Mouse (Mus musculus): ENCODE data around the gene Man1c1. TPM values are rescaled to one million over a fixed set of nuclear protein-coding genes. Genes with fewer than 3 reads are reported as not detected.

Gene Man1c1
- polyA plus RNA-seq, 2 experiments, result 5.1 to 9.1 TPM

DNA sequence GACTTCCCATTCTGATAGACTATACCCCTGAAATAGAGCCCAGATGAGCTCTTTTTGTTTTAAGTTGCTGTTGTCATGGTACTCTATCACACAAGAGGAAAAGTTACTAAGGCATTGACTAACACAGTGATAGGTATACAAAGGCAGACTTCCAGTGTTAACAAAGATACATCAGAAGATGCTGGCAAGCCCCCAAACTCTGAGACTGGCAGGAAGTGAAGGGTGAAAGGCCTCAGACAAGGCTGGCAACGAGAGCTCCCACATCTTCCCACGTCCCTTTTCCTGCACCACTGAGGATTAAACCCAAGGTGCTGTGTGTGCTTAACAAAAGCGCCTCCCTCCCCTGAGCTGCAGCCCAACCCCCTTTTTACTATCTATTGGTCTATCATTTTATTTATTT is 19.2 kb upstream of the Man1c1 start:
- Histone ChIP-seq H3K36me3 (ENCODE audit: control insufficient read depth, insufficient read depth, low read length) (no peaks in the 10 kb centered on the region), H3K9ac (ENCODE audit: low read depth, low read length, severe bottlenecking) (no peak overlapping the region), H3K27me3 (ENCODE audit: control insufficient read depth, insufficient read depth, low read length) (no peaks in the 10 kb centered on the region), H3K4me3 (replicated peaks; ENCODE audit: low read length) (no peak overlapping the region), H3K27ac (replicated peaks; ENCODE audit: low read depth, low read length) (no peak overlapping the region), H3K9me3 (ENCODE audit: control insufficient read depth, low read length) (no peaks in the 10 kb centered on the region), H3K4me1 (ENCODE audit: control insufficient read depth, insufficient read depth, low read length) (no peaks in the 10 kb centered on the region), H3K4me2 (replicated peaks; ENCODE audit: low read depth, low read length, severe bottlenecking) (no peak overlapping the region)
- TF ChIP-seq POLR2A (IDR thresholded peaks at IDR 0.05; ENCODE audit: borderline replicate concordance, extremely low read depth, insufficient read depth, insufficient read length), result no peak
- no peak for DNase-seq (ENCODE audit: low spot score)
- no peak for ATAC-seq (ENCODE audit: low FRiP score, low read depth)
- WGBS, result 97% methylated on average over 3 of the region's 3 CpGs

GRCm38 (mm10) chr4:134721076-134721475 is 17.0 kb upstream of the Man1c1 start:
- 76% methylated on average over 6 of the region's 6 CpGs for WGBS
- no peaks in the 10 kb centered on the region for H3K36me3 ChIP-seq (ENCODE audit: control insufficient read depth, insufficient read depth, low read length)
- no peak overlapping the region for H3K4me3 ChIP-seq (replicated peaks; ENCODE audit: low read length)
- H3K27me3 ChIP-seq (ENCODE audit: control insufficient read depth, insufficient read depth, low read length), result no peaks in the 10 kb centered on the region
- no peak overlapping the region for H3K4me2 ChIP-seq (replicated peaks; ENCODE audit: low read depth, low read length, severe bottlenecking)
- H3K9ac ChIP-seq (ENCODE audit: low read depth, low read length, severe bottlenecking), result no peak overlapping the region
- no peak for TF ChIP-seq POLR2A (IDR thresholded peaks at IDR 0.05; ENCODE audit: borderline replicate concordance, extremely low read depth, insufficient read depth, insufficient read length)
- H3K4me1 ChIP-seq (ENCODE audit: control insufficient read depth, insufficient read depth, low read length), result no peaks in the 10 kb centered on the region
- ATAC-seq (ENCODE audit: low FRiP score, low read depth) (no peak), DNase-seq (ENCODE audit: low spot score) (no peak)
- H3K9me3 ChIP-seq (ENCODE audit: control insufficient read depth, low read length), result no peaks in the 10 kb centered on the region
- no peak overlapping the region for H3K27ac ChIP-seq (replicated peaks; ENCODE audit: low read depth, low read length)

- DNase-seq (ENCODE audit: low spot score), result no peak
- WGBS, result 67% methylated on average over 3 of the region's 3 CpGs
- no peak for TF ChIP-seq POLR2A (IDR thresholded peaks at IDR 0.05; ENCODE audit: borderline replicate concordance, extremely low read depth, insufficient read depth, insufficient read length)
- H3K9me3 ChIP-seq (ENCODE audit: control insufficient read depth, low read length), result no peaks in the 10 kb centered on the region
- H3K4me1 ChIP-seq (ENCODE audit: control insufficient read depth, insufficient read depth, low read length), result no peaks in the 10 kb centered on the region
- H3K4me2 ChIP-seq (replicated peaks; ENCODE audit: low read depth, low read length, severe bottlenecking), result no peak overlapping the region
- no peak for ATAC-seq (ENCODE audit: low FRiP score, low read depth)
- no peak overlapping the region for H3K4me3 ChIP-seq (replicated peaks; ENCODE audit: low read length)
- no peaks in the 10 kb centered on the region for H3K36me3 ChIP-seq (ENCODE audit: control insufficient read depth, insufficient read depth, low read length)
- H3K9ac ChIP-seq (ENCODE audit: low read depth, low read length, severe bottlenecking), result no peak overlapping the region
- H3K27me3 ChIP-seq (ENCODE audit: control insufficient read depth, insufficient read depth, low read length), result no peaks in the 10 kb centered on the region
- H3K27ac ChIP-seq (replicated peaks; ENCODE audit: low read depth, low read length), result no peak overlapping the region
Measured at GRCm38 (mm10) chr4:134720371-134720770, 16.3 kb upstream of the Man1c1 start.

DNA sequence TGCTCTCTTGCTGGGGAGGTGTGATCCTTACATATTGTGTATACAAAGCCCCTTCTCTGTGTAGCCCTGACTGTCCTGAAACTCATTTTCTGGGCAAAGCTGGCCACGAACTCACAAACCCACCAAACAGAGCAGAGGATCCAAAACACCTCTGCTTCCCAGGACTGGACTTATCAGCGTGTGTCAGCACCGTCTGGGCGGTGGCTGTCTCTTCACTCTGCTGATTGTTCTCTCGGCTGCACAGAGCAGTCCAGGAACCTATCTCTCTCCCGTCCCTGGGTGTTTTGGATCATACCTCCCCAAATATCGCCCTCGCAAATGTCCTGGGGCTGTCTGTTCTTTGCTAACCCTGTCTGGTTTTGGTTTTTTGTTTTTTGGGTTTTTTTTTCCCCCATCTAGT is 15.4 kb upstream of the Man1c1 start:
- Histone ChIP-seq H3K9ac (ENCODE audit: low read depth, low read length, severe bottlenecking) (no peak overlapping the region), H3K4me3 (replicated peaks; ENCODE audit: low read length) (no peak overlapping the region), H3K27ac (replicated peaks; ENCODE audit: low read depth, low read length) (no peak overlapping the region), H3K36me3 (ENCODE audit: control insufficient read depth, insufficient read depth, low read length) (no peaks in the 10 kb centered on the region), H3K27me3 (ENCODE audit: control insufficient read depth, insufficient read depth, low read length) (no peaks in the 10 kb centered on the region), H3K4me1 (ENCODE audit: control insufficient read depth, insufficient read depth, low read length) (no peaks in the 10 kb centered on the region), H3K9me3 (ENCODE audit: control insufficient read depth, low read length) (no peaks in the 10 kb centered on the region), H3K4me2 (replicated peaks; ENCODE audit: low read depth, low read length, severe bottlenecking) (no peak overlapping the region)
- no peak for DNase-seq (ENCODE audit: low spot score)
- no peak for ATAC-seq (ENCODE audit: low FRiP score, low read depth)
- 81% methylated on average over 8 of the region's 8 CpGs for WGBS
- TF ChIP-seq POLR2A (IDR thresholded peaks at IDR 0.05; ENCODE audit: borderline replicate concordance, extremely low read depth, insufficient read depth, insufficient read length), result no peak

DNA sequence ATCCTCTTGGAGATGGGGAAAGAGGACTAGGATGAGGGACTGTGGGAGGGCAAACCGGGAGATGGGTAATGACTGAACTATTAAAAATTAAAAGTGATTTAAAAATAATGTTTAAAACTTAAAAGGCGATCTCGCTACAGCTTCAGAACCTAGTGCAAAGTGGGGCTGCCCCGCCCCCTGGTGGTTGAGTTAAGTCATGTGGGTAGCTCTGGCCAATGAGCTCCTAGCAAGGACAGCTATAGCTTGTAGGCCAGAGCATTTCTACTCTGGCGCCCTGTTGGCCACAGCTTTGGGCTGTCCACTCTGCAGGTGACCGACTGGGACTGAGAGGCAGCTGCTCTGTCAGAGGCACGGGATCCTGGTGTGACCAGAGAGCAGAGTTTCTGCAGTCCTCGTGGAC is 9.8 kb upstream of the Man1c1 start:
- Histone ChIP-seq H3K36me3 (ENCODE audit: control insufficient read depth, insufficient read depth, low read length) (no peaks in the 10 kb centered on the region), H3K27ac (replicated peaks; ENCODE audit: low read depth, low read length) (no peak overlapping the region), H3K9ac (ENCODE audit: low read depth, low read length, severe bottlenecking) (peak overlapping the region; percentile 28; the same call in 1 of the 2 replicates), H3K4me1 (ENCODE audit: control insufficient read depth, insufficient read depth, low read length) (no peaks in the 10 kb centered on the region), H3K4me2 (replicated peaks; ENCODE audit: low read depth, low read length, severe bottlenecking) (peak overlapping the region; percentile 21; the same call in 1 of the 2 replicates), H3K9me3 (ENCODE audit: control insufficient read depth, low read length) (no peaks in the 10 kb centered on the region), H3K4me3 (replicated peaks; ENCODE audit: low read length) (no peak overlapping the region), H3K27me3 (ENCODE audit: control insufficient read depth, insufficient read depth, low read length) (no peaks in the 10 kb centered on the region)
- DNase-seq (ENCODE audit: low spot score) (peak; percentile 89), ATAC-seq (ENCODE audit: low FRiP score, low read depth) (peak; percentile 92)
- WGBS, result 6% methylated on average over 8 of the region's 8 CpGs
- no peak for TF ChIP-seq POLR2A (IDR thresholded peaks at IDR 0.05; ENCODE audit: borderline replicate concordance, extremely low read depth, insufficient read depth, insufficient read length)

DNA sequence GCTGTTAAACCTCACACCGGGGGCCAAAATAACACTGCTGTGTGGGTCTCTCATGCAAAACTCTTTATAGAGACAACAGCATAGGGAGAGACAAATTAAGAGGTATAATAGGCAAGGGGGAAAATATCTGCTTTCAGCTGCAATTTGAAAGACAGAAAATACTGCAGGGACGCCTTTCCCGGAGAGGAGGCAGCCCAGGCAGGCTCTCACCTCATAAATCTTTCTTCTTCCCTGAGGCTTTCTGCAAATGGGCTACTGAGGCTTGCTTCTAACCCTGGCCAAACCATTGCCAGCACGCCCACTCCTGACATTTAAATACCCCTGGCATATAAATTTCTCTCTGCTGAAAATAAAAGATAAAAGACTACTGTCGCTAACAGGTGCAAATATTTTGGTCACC is 1.2 kb upstream of the Man1c1 start:
- Histone ChIP-seq H3K27ac (replicated peaks; ENCODE audit: low read depth, low read length) (no peak overlapping the region), H3K4me1 (ENCODE audit: control insufficient read depth, insufficient read depth, low read length) (peaks cover 7% of the 10 kb centered on the region; the same call in 1 of the 2 replicates), H3K36me3 (ENCODE audit: control insufficient read depth, insufficient read depth, low read length) (no peaks in the 10 kb centered on the region), H3K4me2 (replicated peaks; ENCODE audit: low read depth, low read length, severe bottlenecking) (no peak overlapping the region), H3K9ac (ENCODE audit: low read depth, low read length, severe bottlenecking) (no peak overlapping the region), H3K27me3 (ENCODE audit: control insufficient read depth, insufficient read depth, low read length) (peaks cover 19% of the 10 kb centered on the region; the same call in 1 of the 2 replicates), H3K9me3 (ENCODE audit: control insufficient read depth, low read length) (no peaks in the 10 kb centered on the region), H3K4me3 (replicated peaks; ENCODE audit: low read length) (no peak overlapping the region)
- ATAC-seq (ENCODE audit: low FRiP score, low read depth) (no peak), DNase-seq (ENCODE audit: low spot score) (no peak)
- no peak for TF ChIP-seq POLR2A (IDR thresholded peaks at IDR 0.05; ENCODE audit: borderline replicate concordance, extremely low read depth, insufficient read depth, insufficient read length)
- 11% methylated on average over 5 of the region's 5 CpGs for WGBS

Data from limb, embryonic 14.5 days (tissue).